Mouse (Mus musculus): Measurements from ENCODE around the gene Nalcn. TPM values are rescaled to one million over a fixed set of nuclear protein-coding genes. Genes with fewer than 3 reads are reported as not detected.

Nalcn gene
- total RNA-seq (2023), result not detected in 2 replicates

DNA sequence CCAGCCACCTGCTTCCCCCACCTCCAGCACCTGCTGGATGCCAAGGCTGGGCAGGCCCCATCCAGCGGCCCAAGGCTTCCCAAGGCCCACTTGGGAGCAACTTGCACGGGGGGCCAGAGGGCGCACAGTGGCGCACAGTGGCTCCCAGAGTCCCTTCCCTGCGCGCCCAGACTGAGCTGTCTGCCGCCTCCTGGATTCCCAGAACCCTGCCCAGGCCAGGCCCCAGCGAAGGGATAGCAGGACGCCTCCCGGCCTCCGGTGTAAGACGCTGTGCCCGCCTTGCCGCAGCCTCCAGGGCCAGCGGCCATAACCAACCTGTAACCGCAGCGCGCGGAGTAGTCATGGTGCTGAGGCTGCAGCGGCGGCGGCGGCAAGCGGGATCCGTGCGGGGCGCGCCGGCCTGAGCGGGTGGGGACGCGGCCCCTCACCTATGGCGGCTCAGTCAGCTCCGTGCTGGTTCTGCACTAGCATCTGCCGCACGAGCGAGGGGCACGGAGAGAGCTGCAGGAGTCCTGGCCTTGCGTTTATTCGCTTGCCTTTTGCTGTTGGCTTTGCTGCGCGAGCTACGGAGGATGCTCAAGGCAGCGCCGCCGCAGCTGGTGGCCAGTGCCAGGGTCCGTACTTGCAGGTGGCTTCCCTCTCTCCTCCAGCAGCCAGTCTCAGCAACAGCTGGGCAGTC lies at the start of gene Nalcn:
TSS of gene Nalcn (minus strand) at position 644 of the 679 bp plus-strand sequence.

DNA sequence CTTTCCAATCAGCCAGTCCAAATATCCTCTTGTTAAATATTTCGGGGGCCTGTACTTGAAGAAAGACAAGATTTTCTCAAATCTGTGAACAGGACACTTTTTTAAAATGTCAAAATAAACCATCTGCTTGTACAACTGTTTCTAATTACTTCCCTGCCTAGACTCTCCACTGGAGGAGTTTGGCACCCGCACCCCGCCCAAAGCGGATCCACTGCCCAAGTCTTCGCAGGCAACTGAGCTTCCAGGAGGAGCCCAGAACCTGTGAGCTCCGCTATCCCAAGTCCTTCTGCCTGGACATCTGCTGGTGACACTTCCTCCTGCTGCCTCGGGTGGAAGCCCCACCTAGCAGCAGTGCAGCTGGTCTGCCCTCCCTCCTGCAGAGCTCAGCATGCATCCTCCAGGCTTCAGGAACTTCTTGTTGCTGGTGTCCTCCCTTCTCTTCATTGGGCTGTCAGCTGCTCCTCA lies 33.0 kb upstream of the Nalcn start, which contains the start of gene Itgbl1:
TSS of gene Itgbl1 (plus strand) at position 51 of the 465 bp plus-strand sequence.

Other genes starting within 250 kb of the Nalcn start
- not detected in 2 replicates for gene Itgbl1, start 32.8 kb upstream of the Nalcn start, total RNA-seq (2023)